Mouse (Mus musculus): ENCODE data around the gene Cldn5.

GRCm38 (mm10) chr16:18727536-18728499, 48.8 kb upstream of the Cldn5 start:
- no peak for TF ChIP-seq CTCF (IDR thresholded peaks at IDR 0.05; ENCODE audit: control insufficient read depth, insufficient read depth, insufficient read length)
- TF ChIP-seq USF1 (IDR thresholded peaks at IDR 0.05; ENCODE audit: low read depth) = no peak
- TF ChIP-seq MAX (IDR thresholded peaks at IDR 0.05) = no peak
- TF ChIP-seq MYOG (IDR thresholded peaks at IDR 0.05; ENCODE audit: control insufficient read depth, extremely low read depth, insufficient read length) = no peak
- TF ChIP-seq CEBPB (IDR thresholded peaks at IDR 0.05; ENCODE audit: low read depth) = no peak
- no peak for TF ChIP-seq FOSL1 (IDR thresholded peaks at IDR 0.05; ENCODE audit: insufficient read depth, low read length, poor library complexity, severe bottlenecking)
- TF ChIP-seq MYOD1 (IDR thresholded peaks at IDR 0.05; ENCODE audit: control insufficient read depth, insufficient read length, low read depth) = no peak

Measured in C2C12 (cell line).